Mouse (Mus musculus): ENCODE results near the gene Tmem266. TPM values are rescaled to one million over a fixed set of nuclear protein-coding genes. Genes with fewer than 3 reads are reported as not detected.

Gene Tmem266
- polyA plus RNA-seq, 1 experiment: 0.36 TPM

GRCm38 (mm10) chr9:55404976-55405702 is 78.4 kb downstream of the Tmem266 start:
- Histone ChIP-seq H3K9ac (ENCODE audit: low read depth, poor library complexity, severe bottlenecking) (no peak overlapping the region), H3K4me3 (ENCODE audit: low read depth, low read length) (no peak overlapping the region), H3K4me1 (ENCODE audit: control insufficient read depth, insufficient read depth, low read length) (no peaks in the 10 kb centered on the region), H3K27me3 (ENCODE audit: control insufficient read depth, insufficient read depth, low read length, poor library complexity, severe bottlenecking) (no peaks in the 10 kb centered on the region), H3K36me3 (ENCODE audit: control insufficient read depth, insufficient read depth, low read length, poor library complexity, severe bottlenecking) (no peaks in the 10 kb centered on the region), H3K9me3 (replicated peaks; ENCODE audit: control insufficient read depth, insufficient read depth, low read length, poor library complexity, severe bottlenecking) (no peaks in the 10 kb centered on the region), H3K27ac (ENCODE audit: insufficient read depth, low read length) (no peak overlapping the region)
- no peak for TF ChIP-seq POLR2A (IDR thresholded peaks at IDR 0.05; ENCODE audit: insufficient read depth, low read length)
- no peak for TF ChIP-seq EP300 (IDR thresholded peaks at IDR 0.05; ENCODE audit: insufficient read depth, low read depth, low read length)
- no peak for TF ChIP-seq CTCF (IDR thresholded peaks at IDR 0.05; ENCODE audit: low read depth, low read length)

- Histone ChIP-seq H3K4me1 (ENCODE audit: control insufficient read depth, insufficient read depth, low read length) (no peaks in the 10 kb centered on the region), H3K27ac (ENCODE audit: insufficient read depth, low read length) (no peak overlapping the region), H3K9ac (ENCODE audit: low read depth, poor library complexity, severe bottlenecking) (no peak overlapping the region), H3K4me3 (ENCODE audit: low read depth, low read length) (no peak overlapping the region), H3K36me3 (ENCODE audit: control insufficient read depth, insufficient read depth, low read length, poor library complexity, severe bottlenecking) (no peaks in the 10 kb centered on the region), H3K9me3 (replicated peaks; ENCODE audit: control insufficient read depth, insufficient read depth, low read length, poor library complexity, severe bottlenecking) (no peaks in the 10 kb centered on the region), H3K27me3 (ENCODE audit: control insufficient read depth, insufficient read depth, low read length, poor library complexity, severe bottlenecking) (no peaks in the 10 kb centered on the region)
- no peak for TF ChIP-seq CTCF (IDR thresholded peaks at IDR 0.05; ENCODE audit: low read depth, low read length)
- TF ChIP-seq POLR2A (IDR thresholded peaks at IDR 0.05; ENCODE audit: insufficient read depth, low read length): no peak
- no peak for TF ChIP-seq EP300 (IDR thresholded peaks at IDR 0.05; ENCODE audit: insufficient read depth, low read depth, low read length)
Measured at GRCm38 (mm10) chr9:55406773-55407172, 80.1 kb downstream of the Tmem266 start.

GRCm38 (mm10) chr9:55408851-55409250 is 82.1 kb downstream of the Tmem266 start:
- no peaks in the 10 kb centered on the region for H3K27me3 ChIP-seq (ENCODE audit: control insufficient read depth, insufficient read depth, low read length, poor library complexity, severe bottlenecking)
- no peaks in the 10 kb centered on the region for H3K4me1 ChIP-seq (ENCODE audit: control insufficient read depth, insufficient read depth, low read length)
- H3K4me3 ChIP-seq (ENCODE audit: low read depth, low read length): no peak overlapping the region
- H3K9ac ChIP-seq (ENCODE audit: low read depth, poor library complexity, severe bottlenecking): no peak overlapping the region
- TF ChIP-seq EP300 (IDR thresholded peaks at IDR 0.05; ENCODE audit: insufficient read depth, low read depth, low read length) (no peak), CTCF (IDR thresholded peaks at IDR 0.05; ENCODE audit: low read depth, low read length) (no peak), POLR2A (IDR thresholded peaks at IDR 0.05; ENCODE audit: insufficient read depth, low read length) (no peak)
- H3K27ac ChIP-seq (ENCODE audit: insufficient read depth, low read length): no peak overlapping the region
- H3K36me3 ChIP-seq (ENCODE audit: control insufficient read depth, insufficient read depth, low read length, poor library complexity, severe bottlenecking): no peaks in the 10 kb centered on the region
- no peaks in the 10 kb centered on the region for H3K9me3 ChIP-seq (replicated peaks; ENCODE audit: control insufficient read depth, insufficient read depth, low read length, poor library complexity, severe bottlenecking)

- TF ChIP-seq POLR2A (IDR thresholded peaks at IDR 0.05; ENCODE audit: insufficient read depth, low read length): no peak
- peak; percentile 56 for TF ChIP-seq CTCF (IDR thresholded peaks at IDR 0.05; ENCODE audit: low read depth, low read length)
- Histone ChIP-seq H3K4me3 (ENCODE audit: low read depth, low read length) (no peak overlapping the region), H3K36me3 (ENCODE audit: control insufficient read depth, insufficient read depth, low read length, poor library complexity, severe bottlenecking) (no peaks in the 10 kb centered on the region), H3K27me3 (ENCODE audit: control insufficient read depth, insufficient read depth, low read length, poor library complexity, severe bottlenecking) (no peaks in the 10 kb centered on the region), H3K9me3 (replicated peaks; ENCODE audit: control insufficient read depth, insufficient read depth, low read length, poor library complexity, severe bottlenecking) (no peaks in the 10 kb centered on the region), H3K27ac (ENCODE audit: insufficient read depth, low read length) (no peak overlapping the region), H3K4me1 (ENCODE audit: control insufficient read depth, insufficient read depth, low read length) (no peaks in the 10 kb centered on the region), H3K9ac (ENCODE audit: low read depth, poor library complexity, severe bottlenecking) (no peak overlapping the region)
Measured at GRCm38 (mm10) chr9:55409833-55410232, 83.1 kb downstream of the Tmem266 start.

GRCm38 (mm10) chr9:55410430-55410829 is 83.7 kb downstream of the Tmem266 start:
- no peaks in the 10 kb centered on the region for H3K4me1 ChIP-seq (ENCODE audit: control insufficient read depth, insufficient read depth, low read length)
- no peak for TF ChIP-seq CTCF (IDR thresholded peaks at IDR 0.05; ENCODE audit: low read depth, low read length)
- TF ChIP-seq EP300 (IDR thresholded peaks at IDR 0.05; ENCODE audit: insufficient read depth, low read depth, low read length): no peak
- no peak for TF ChIP-seq POLR2A (IDR thresholded peaks at IDR 0.05; ENCODE audit: insufficient read depth, low read length)
- H3K9me3 ChIP-seq (replicated peaks; ENCODE audit: control insufficient read depth, insufficient read depth, low read length, poor library complexity, severe bottlenecking): no peaks in the 10 kb centered on the region
- no peak overlapping the region for H3K4me3 ChIP-seq (ENCODE audit: low read depth, low read length)
- H3K36me3 ChIP-seq (ENCODE audit: control insufficient read depth, insufficient read depth, low read length, poor library complexity, severe bottlenecking): no peaks in the 10 kb centered on the region
- H3K27ac ChIP-seq (ENCODE audit: insufficient read depth, low read length): no peak overlapping the region
- H3K9ac ChIP-seq (ENCODE audit: low read depth, poor library complexity, severe bottlenecking): no peak overlapping the region
- H3K27me3 ChIP-seq (ENCODE audit: control insufficient read depth, insufficient read depth, low read length, poor library complexity, severe bottlenecking): no peaks in the 10 kb centered on the region

GRCm38 (mm10) chr9:55411154-55411553 is 84.4 kb downstream of the Tmem266 start:
- TF ChIP-seq CTCF (IDR thresholded peaks at IDR 0.05; ENCODE audit: low read depth, low read length): no peak
- TF ChIP-seq EP300 (IDR thresholded peaks at IDR 0.05; ENCODE audit: insufficient read depth, low read depth, low read length): no peak
- Histone ChIP-seq H3K36me3 (ENCODE audit: control insufficient read depth, insufficient read depth, low read length, poor library complexity, severe bottlenecking) (no peaks in the 10 kb centered on the region), H3K27ac (ENCODE audit: insufficient read depth, low read length) (no peak overlapping the region), H3K4me1 (ENCODE audit: control insufficient read depth, insufficient read depth, low read length) (no peaks in the 10 kb centered on the region), H3K4me3 (ENCODE audit: low read depth, low read length) (no peak overlapping the region), H3K27me3 (ENCODE audit: control insufficient read depth, insufficient read depth, low read length, poor library complexity, severe bottlenecking) (no peaks in the 10 kb centered on the region), H3K9me3 (replicated peaks; ENCODE audit: control insufficient read depth, insufficient read depth, low read length, poor library complexity, severe bottlenecking) (no peaks in the 10 kb centered on the region), H3K9ac (ENCODE audit: low read depth, poor library complexity, severe bottlenecking) (no peak overlapping the region)
